Mouse (Mus musculus): ENCODE data around the gene Idua. TPM values are rescaled to one million over a fixed set of nuclear protein-coding genes. Genes with fewer than 3 reads are reported as not detected.

Gene Idua
- polyA plus RNA-seq, 1 experiment from 2014 or later: 10.1 TPM

GRCm38 (mm10) chr5:108651136-108651720 is 8.9 kb upstream of the Idua start:
- WGBS: 80% methylated on average over 5 of the region's 5 CpGs
- Histone ChIP-seq H3K4me2 (no peak overlapping the region), H3K27me3 (replicated peaks; ENCODE audit: control insufficient read depth, insufficient read depth, low read length) (no peaks in the 10 kb centered on the region), H3K27ac (ENCODE audit: low read depth, low read length) (no peak overlapping the region), H3K9me3 (ENCODE audit: control insufficient read depth, low read length) (no peaks in the 10 kb centered on the region), H3K4me1 (replicated peaks; ENCODE audit: control insufficient read depth, insufficient read depth, low read length) (no peaks in the 10 kb centered on the region), H3K4me3 (ENCODE audit: low read depth, low read length) (no peak overlapping the region), H3K9ac (ENCODE audit: low read depth, low read length) (no peak overlapping the region), H3K36me3 (ENCODE audit: control insufficient read depth, insufficient read depth, low read length) (peaks cover 37% of the 10 kb centered on the region)
- DNase-seq (ENCODE audit: low spot score): no peak
- ATAC-seq (replicated peaks; ENCODE audit: low FRiP score): no peak

GRCm38 (mm10) chr5:108651823-108652222 is 8.3 kb upstream of the Idua start:
- Histone ChIP-seq H3K27me3 (replicated peaks; ENCODE audit: control insufficient read depth, insufficient read depth, low read length) (no peaks in the 10 kb centered on the region), H3K9ac (ENCODE audit: low read depth, low read length) (no peak overlapping the region), H3K4me2 (no peak overlapping the region), H3K36me3 (ENCODE audit: control insufficient read depth, insufficient read depth, low read length) (peaks cover 36% of the 10 kb centered on the region), H3K27ac (ENCODE audit: low read depth, low read length) (no peak overlapping the region), H3K9me3 (ENCODE audit: control insufficient read depth, low read length) (no peaks in the 10 kb centered on the region), H3K4me3 (ENCODE audit: low read depth, low read length) (no peak overlapping the region), H3K4me1 (replicated peaks; ENCODE audit: control insufficient read depth, insufficient read depth, low read length) (no peaks in the 10 kb centered on the region)
- DNase-seq (ENCODE audit: low spot score) (peak; percentile 36), ATAC-seq (replicated peaks; ENCODE audit: low FRiP score) (peak; percentile 65)
- 62% methylated on average over 1 of the region's 1 CpGs for WGBS

- 85% methylated on average over 6 of the region's 6 CpGs for WGBS
- Histone ChIP-seq H3K9me3 (ENCODE audit: control insufficient read depth, low read length) (no peaks in the 10 kb centered on the region), H3K36me3 (ENCODE audit: control insufficient read depth, insufficient read depth, low read length) (peaks cover 34% of the 10 kb centered on the region), H3K9ac (ENCODE audit: low read depth, low read length) (no peak overlapping the region), H3K4me1 (replicated peaks; ENCODE audit: control insufficient read depth, insufficient read depth, low read length) (no peaks in the 10 kb centered on the region), H3K4me3 (ENCODE audit: low read depth, low read length) (no peak overlapping the region), H3K27me3 (replicated peaks; ENCODE audit: control insufficient read depth, insufficient read depth, low read length) (no peaks in the 10 kb centered on the region), H3K27ac (ENCODE audit: low read depth, low read length) (no peak overlapping the region), H3K4me2 (no peak overlapping the region)
- ATAC-seq (replicated peaks; ENCODE audit: low FRiP score) (no peak), DNase-seq (ENCODE audit: low spot score) (no peak)
These were observed 6.8 kb upstream of the Idua start for GRCm38 (mm10) chr5:108653341-108653740.

GRCm38 (mm10) chr5:108654444-108654990 is 5.6 kb upstream of the Idua start:
- DNase-seq (ENCODE audit: low spot score) (peak; percentile 24), ATAC-seq (replicated peaks; ENCODE audit: low FRiP score) (no peak)
- H3K27me3 ChIP-seq (replicated peaks; ENCODE audit: control insufficient read depth, insufficient read depth, low read length): no peaks in the 10 kb centered on the region
- H3K27ac ChIP-seq (ENCODE audit: low read depth, low read length): no peak overlapping the region
- no peak overlapping the region for H3K4me3 ChIP-seq (ENCODE audit: low read depth, low read length)
- H3K9me3 ChIP-seq (ENCODE audit: control insufficient read depth, low read length): no peaks in the 10 kb centered on the region
- H3K9ac ChIP-seq (ENCODE audit: low read depth, low read length): no peak overlapping the region
- H3K4me2 ChIP-seq: no peak overlapping the region
- 92% methylated on average over 10 of the region's 10 CpGs for WGBS
- peaks cover 3% of the 10 kb centered on the region for H3K4me1 ChIP-seq (replicated peaks; ENCODE audit: control insufficient read depth, insufficient read depth, low read length)
- H3K36me3 ChIP-seq (ENCODE audit: control insufficient read depth, insufficient read depth, low read length): peaks cover 27% of the 10 kb centered on the region

GRCm38 (mm10) chr5:108655381-108655780 is 4.8 kb upstream of the Idua start:
- Histone ChIP-seq H3K36me3 (ENCODE audit: control insufficient read depth, insufficient read depth, low read length) (peaks cover 25% of the 10 kb centered on the region), H3K9ac (ENCODE audit: low read depth, low read length) (no peak overlapping the region), H3K4me3 (ENCODE audit: low read depth, low read length) (no peak overlapping the region), H3K9me3 (ENCODE audit: control insufficient read depth, low read length) (no peaks in the 10 kb centered on the region), H3K27ac (ENCODE audit: low read depth, low read length) (no peak overlapping the region), H3K4me1 (replicated peaks; ENCODE audit: control insufficient read depth, insufficient read depth, low read length) (peaks cover 9% of the 10 kb centered on the region), H3K4me2 (no peak overlapping the region), H3K27me3 (replicated peaks; ENCODE audit: control insufficient read depth, insufficient read depth, low read length) (no peaks in the 10 kb centered on the region)
- DNase-seq (ENCODE audit: low spot score) (peak; percentile 25), ATAC-seq (replicated peaks; ENCODE audit: low FRiP score) (no peak)
- 91% methylated on average over 9 of the region's 9 CpGs for WGBS

GRCm38 (mm10) chr5:108655891-108656650 is 4.1 kb upstream of the Idua start:
- DNase-seq (ENCODE audit: low spot score) (no peak), ATAC-seq (replicated peaks; ENCODE audit: low FRiP score) (no peak)
- H3K9me3 ChIP-seq (ENCODE audit: control insufficient read depth, low read length): no peaks in the 10 kb centered on the region
- H3K4me3 ChIP-seq (ENCODE audit: low read depth, low read length): no peak overlapping the region
- no peak overlapping the region for H3K27ac ChIP-seq (ENCODE audit: low read depth, low read length)
- no peak overlapping the region for H3K4me2 ChIP-seq
- peaks cover 9% of the 10 kb centered on the region for H3K4me1 ChIP-seq (replicated peaks; ENCODE audit: control insufficient read depth, insufficient read depth, low read length)
- WGBS: 91% methylated on average over 15 of the region's 15 CpGs
- H3K27me3 ChIP-seq (replicated peaks; ENCODE audit: control insufficient read depth, insufficient read depth, low read length): no peaks in the 10 kb centered on the region
- H3K36me3 ChIP-seq (ENCODE audit: control insufficient read depth, insufficient read depth, low read length): peaks cover 25% of the 10 kb centered on the region
- H3K9ac ChIP-seq (ENCODE audit: low read depth, low read length): no peak overlapping the region

- no peak overlapping the region for H3K4me3 ChIP-seq (ENCODE audit: low read depth, low read length)
- no peak overlapping the region for H3K4me2 ChIP-seq
- no peak overlapping the region for H3K9ac ChIP-seq (ENCODE audit: low read depth, low read length)
- H3K27me3 ChIP-seq (replicated peaks; ENCODE audit: control insufficient read depth, insufficient read depth, low read length): no peaks in the 10 kb centered on the region
- H3K27ac ChIP-seq (ENCODE audit: low read depth, low read length): no peak overlapping the region
- WGBS: 79% methylated on average over 5 of the region's 5 CpGs
- ATAC-seq (replicated peaks; ENCODE audit: low FRiP score) (no peak), DNase-seq (ENCODE audit: low spot score) (no peak)
- H3K9me3 ChIP-seq (ENCODE audit: control insufficient read depth, low read length): no peaks in the 10 kb centered on the region
- H3K4me1 ChIP-seq (replicated peaks; ENCODE audit: control insufficient read depth, insufficient read depth, low read length): peaks cover 9% of the 10 kb centered on the region
- peaks cover 23% of the 10 kb centered on the region for H3K36me3 ChIP-seq (ENCODE audit: control insufficient read depth, insufficient read depth, low read length)
These were observed 2.7 kb upstream of the Idua start for GRCm38 (mm10) chr5:108657406-108657805.

- no peak for ATAC-seq (replicated peaks; ENCODE audit: low FRiP score)
- H3K4me2 ChIP-seq: no peak overlapping the region
- peaks cover 9% of the 10 kb centered on the region for H3K4me1 ChIP-seq (replicated peaks; ENCODE audit: control insufficient read depth, insufficient read depth, low read length)
- 93% methylated on average over 1 of the region's 1 CpGs for WGBS
- H3K36me3 ChIP-seq (ENCODE audit: control insufficient read depth, insufficient read depth, low read length): peaks cover 13% of the 10 kb centered on the region; the same call in 1 of the 2 replicates
- no peaks in the 10 kb centered on the region for H3K27me3 ChIP-seq (replicated peaks; ENCODE audit: control insufficient read depth, insufficient read depth, low read length)
- no peak for DNase-seq (ENCODE audit: low spot score)
- H3K9me3 ChIP-seq (ENCODE audit: control insufficient read depth, low read length): no peaks in the 10 kb centered on the region
- H3K4me3 ChIP-seq (ENCODE audit: low read depth, low read length): no peak overlapping the region
- H3K9ac ChIP-seq (ENCODE audit: low read depth, low read length): no peak overlapping the region
- H3K27ac ChIP-seq (ENCODE audit: low read depth, low read length): no peak overlapping the region
These were observed 1.5 kb upstream of the Idua start for GRCm38 (mm10) chr5:108658611-108659010.
